Mouse (Mus musculus): ENCODE results near the gene Tmtc4.

The Tmtc4 gene

GRCm38 (mm10) chr14:122876163-122876562 is 107.7 kb downstream of the Tmtc4 start:
- peak; percentile 71 for DNase-seq (ENCODE audit: extremely low spot score, low read depth, low spot score)

DNA sequence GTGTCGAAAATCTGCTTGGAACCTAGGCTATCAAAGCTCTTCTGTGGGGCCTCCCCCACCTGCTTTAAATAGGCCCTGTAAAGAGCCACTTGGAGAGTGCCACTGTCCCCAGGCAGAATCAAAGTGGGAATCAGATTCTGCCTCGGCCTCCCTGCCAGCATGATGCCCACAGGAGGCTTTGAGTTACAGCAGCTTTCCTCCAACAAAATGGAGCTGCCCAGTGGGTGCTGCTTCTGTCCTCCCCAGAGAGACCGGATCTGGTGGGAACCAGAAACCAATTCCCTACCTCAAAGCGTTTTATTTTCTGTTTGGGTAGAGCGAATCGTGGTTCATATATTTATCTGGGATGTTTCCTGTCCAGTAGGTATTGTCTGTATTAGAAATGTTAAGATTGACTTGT is 108.2 kb downstream of the Tmtc4 start:
- DNase-seq (ENCODE audit: extremely low spot score, low read depth, low spot score): no peak

- DNase-seq (ENCODE audit: extremely low spot score, low read depth, low spot score): no peak
Measured at GRCm38 (mm10) chr14:122875056-122875455, 108.8 kb downstream of the Tmtc4 start.

DNA sequence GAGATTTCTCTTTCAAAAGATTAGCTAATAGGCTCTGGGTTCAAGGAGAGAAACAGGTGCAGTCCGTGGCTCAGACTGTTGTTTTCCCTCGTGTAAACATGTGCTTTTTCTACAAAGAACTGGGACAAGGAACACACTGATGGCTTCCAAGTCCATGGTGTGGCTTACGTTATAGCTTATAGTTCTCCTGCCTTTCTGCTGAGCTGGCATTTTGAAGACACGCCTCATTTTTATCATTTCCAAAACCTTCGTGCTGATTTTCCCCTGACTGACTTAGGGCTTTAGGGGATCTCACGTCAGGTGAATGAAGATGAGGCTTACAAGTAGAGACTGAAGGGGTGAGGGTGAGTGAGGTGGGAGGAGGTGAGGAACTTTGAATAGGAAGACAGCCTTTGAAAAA is 111.2 kb downstream of the Tmtc4 start:
- no peak for DNase-seq (ENCODE audit: extremely low spot score, low read depth, low spot score)

DNA sequence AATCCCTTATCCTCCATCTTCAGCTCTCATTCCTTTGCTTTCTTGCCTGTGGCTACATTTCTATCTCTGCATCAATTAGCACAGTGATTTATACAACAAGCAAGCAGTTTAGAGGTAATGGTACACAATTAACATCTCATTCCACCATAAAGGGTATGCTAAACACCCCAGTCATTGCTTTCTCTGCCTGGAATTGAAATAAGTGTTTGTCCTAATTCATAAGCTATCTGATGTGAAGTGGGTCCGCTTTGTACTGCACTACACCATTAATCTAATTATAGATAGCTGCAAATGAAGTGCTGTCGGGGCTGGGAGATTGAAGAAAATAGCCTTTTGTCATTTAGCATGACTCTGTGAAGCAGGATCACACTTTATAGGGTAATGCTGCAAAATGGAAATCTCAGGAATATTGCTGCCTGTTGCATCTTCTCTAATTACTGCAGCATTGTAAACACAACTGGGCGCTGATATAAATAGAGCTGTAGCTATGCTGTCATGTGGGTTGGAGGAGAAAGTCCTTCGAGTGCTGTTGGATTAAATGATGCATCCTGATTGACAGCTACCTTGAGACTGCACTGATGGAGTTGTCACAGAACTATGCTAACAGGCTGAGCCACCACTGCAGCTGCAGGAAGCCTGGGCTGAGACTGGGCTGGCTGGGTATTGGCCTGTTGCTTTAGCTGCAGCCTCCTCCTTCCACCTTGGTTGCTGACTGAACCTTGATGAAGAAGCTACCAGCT is 111.8 kb downstream of the Tmtc4 start:
- DNase-seq (ENCODE audit: extremely low spot score, low read depth, low spot score): no peak

DNA sequence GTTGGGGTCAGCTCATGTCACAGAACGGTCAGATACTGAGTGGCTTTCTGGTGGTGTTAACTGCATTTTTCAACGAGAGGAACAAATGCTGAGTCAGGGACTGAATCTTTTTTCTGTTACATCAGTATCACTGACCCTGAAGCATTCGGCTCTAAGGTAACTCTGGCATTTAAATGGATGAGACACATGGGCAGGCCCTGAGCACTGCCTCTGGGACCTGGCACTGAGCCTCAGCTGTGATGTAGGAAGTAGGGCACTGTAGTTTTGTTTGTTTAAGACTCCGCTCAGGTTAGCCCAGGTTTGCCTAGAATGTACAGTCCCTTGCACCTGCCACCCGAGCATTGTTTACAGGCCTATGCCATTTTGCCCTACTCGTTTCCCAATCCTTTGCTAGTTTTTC is 114.0 kb downstream of the Tmtc4 start:
- DNase-seq (ENCODE audit: extremely low spot score, low read depth, low spot score): no peak

All from hindlimb bud, embryonic 11.5 days (tissue).